Comparison of ENCODE assay signal across 17 mouse cellular contexts in genomic region chr10:96871559-96872160, GRCm38 (mm10).
DNase-seq lines count a peak whose midpoint lies in the region.
"Had no signal": no experiment of that assay in that cellular context is flagged by ENCODE, and none has a peak within 500 bp of the region (broad histone marks: within the 10 kb centered on the region; RNA-seq: fewer than 3 reads in every experiment).

No protein-coding gene starts in this region.

- peak; percentile 28 for DNase-seq in adrenal gland, adult 2 months
- no peak for DNase-seq in adrenal gland, postnatal 10 days
- peak; percentile 21 to 45 for DNase-seq in urinary bladder, postnatal 36 days (ENCODE audit: low spot score in 2 of 2)
- DNase-seq in urinary bladder, postnatal 25 days (ENCODE audit: low spot score), result no peak
- DNase-seq in thymus, postnatal 0 days (ENCODE audit: low spot score), result no peak
- DNase-seq in cerebellum, postnatal 25 days, result no peak
- no peak for DNase-seq in gastrocnemius, postnatal 36 days
- DNase-seq: adrenal gland, postnatal 14 days; kidney, postnatal 14 days; layer of hippocampus, postnatal 36 days; right cerebral cortex, adult 18-20 months; thymus, postnatal 14 days had no signal

- 43% methylated on average over 7 of the region's 7 CpGs for WGBS in macrophage (ENCODE audit: missing documents)

- intact Hi-C loops in gastrocnemius, postnatal 36 days (cut with DNase I), result no loop called here

- peak overlapping the region; percentile 57 for H3K27ac ChIP-seq in macrophage
- H3K27ac ChIP-seq: embryonic facial prominence, embryonic 15.5 days; hindbrain, postnatal 0 days; limb, embryonic 13.5 days; midbrain, embryonic 12.5 days had no signal

- H3K36me3 ChIP-seq in macrophage (ENCODE audit: inconsistent target), result no peaks in the 10 kb centered on the region
- H3K36me3 ChIP-seq: embryonic facial prominence, embryonic 15.5 days; limb, embryonic 13.5 days; midbrain, embryonic 12.5 days had no signal

- no peaks in the 10 kb centered on the region for H3K79me2 ChIP-seq in macrophage (ENCODE audit: inconsistent target)

- H3K4me3 ChIP-seq in macrophage (ENCODE audit: inconsistent target), result no peak overlapping the region
- H3K4me3 ChIP-seq: embryonic facial prominence, embryonic 15.5 days; limb, embryonic 13.5 days; midbrain, embryonic 12.5 days had no signal

Comparison
In these comparisons a context has a peak if more than half of its experiments do, and no peak if none do; other contexts are left out.
1. DNase-seq: peak in adrenal gland, adult 2 months (single experiment) and urinary bladder, postnatal 36 days (2 of 2); none in adrenal gland, postnatal 10 days (single experiment), urinary bladder, postnatal 25 days (single experiment), thymus, postnatal 0 days (single experiment), cerebellum, postnatal 25 days (0 of 2) and gastrocnemius, postnatal 36 days (0 of 2).